Mouse (Mus musculus): ENCODE measurements around the gene Stag2. TPM values are rescaled to one million over a fixed set of nuclear protein-coding genes. Genes with fewer than 3 reads are reported as not detected.

Gene Stag2
- polyA plus RNA-seq, 1 experiment from 2014 or later = 52.3 TPM

GRCm38 (mm10) chrX:42315231-42315630, 166.1 kb downstream of the Stag2 start:
- Histone ChIP-seq H3K4me3 (no peak overlapping the region), H3K27ac (no peak overlapping the region), H3K27me3 (ENCODE audit: poor library complexity, severe bottlenecking) (no peaks in the 10 kb centered on the region), H3K9me3 (no peaks in the 10 kb centered on the region), H3K36me3 (replicated peaks) (no peaks in the 10 kb centered on the region), H3K4me1 (peaks cover 7% of the 10 kb centered on the region)
- DNase-seq (ENCODE audit: extremely low spot score, low spot score) = no peak
- 90% methylated on average over 3 of the region's 3 CpGs for WGBS

DNA sequence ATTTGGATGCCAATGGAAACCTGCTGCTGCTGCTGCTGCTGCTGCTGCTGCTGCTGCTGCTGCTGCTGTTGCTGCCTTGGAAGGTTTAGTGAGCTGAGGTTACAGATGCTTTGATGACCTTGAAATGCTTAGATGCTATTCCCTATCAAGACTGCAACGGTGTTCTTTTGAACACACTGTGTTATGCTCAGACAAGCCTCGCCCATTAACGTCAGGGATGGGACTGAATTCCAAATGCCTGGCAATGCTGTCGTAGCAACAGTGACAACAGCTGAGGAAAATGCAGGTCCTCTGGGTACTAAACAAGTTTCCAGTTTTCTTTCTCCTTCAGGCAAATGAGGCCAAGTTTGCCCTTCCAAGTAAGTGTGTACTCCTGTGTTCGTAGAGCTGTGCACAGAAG, 171.3 kb downstream of the Stag2 start:
- Histone ChIP-seq H3K4me3 (no peak overlapping the region), H3K27me3 (ENCODE audit: poor library complexity, severe bottlenecking) (no peaks in the 10 kb centered on the region), H3K36me3 (replicated peaks) (no peaks in the 10 kb centered on the region), H3K9me3 (no peaks in the 10 kb centered on the region), H3K4me1 (peaks cover 27% of the 10 kb centered on the region), H3K27ac (0 out of 2 replicates have a peak overlapping the region, but pooled peaks have one; percentile 21)
- no peak for DNase-seq (ENCODE audit: extremely low spot score, low spot score)
- 47% methylated on average over 5 of the region's 5 CpGs for WGBS

DNA sequence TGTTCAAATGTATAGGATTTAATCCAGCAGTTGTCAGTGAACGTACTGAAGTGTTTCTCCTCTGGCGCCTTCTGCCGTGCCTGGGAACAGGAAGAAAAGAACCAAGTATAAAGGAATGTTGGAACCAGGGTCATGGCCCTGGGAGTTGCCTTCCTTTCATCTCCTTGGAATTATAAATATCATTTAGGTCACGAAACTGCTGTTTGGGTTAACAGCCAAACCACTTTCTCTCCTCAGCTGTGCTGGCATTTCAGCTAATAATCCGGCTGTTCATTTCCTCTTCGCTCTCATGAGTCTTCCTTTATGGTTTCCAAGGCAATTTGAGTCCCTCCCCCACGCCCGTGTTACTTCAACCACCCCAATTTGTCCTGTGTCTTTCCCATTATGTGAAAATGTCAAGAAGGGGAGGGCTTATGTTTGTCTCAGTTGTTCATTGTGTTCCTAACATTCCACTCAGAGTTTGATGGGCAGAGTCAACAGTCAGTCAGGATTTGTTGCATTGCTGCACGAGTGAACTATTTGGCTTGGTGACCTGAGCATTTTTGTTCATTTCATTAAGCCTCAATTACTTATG, 172.2 kb downstream of the Stag2 start:
- no peaks in the 10 kb centered on the region for H3K36me3 ChIP-seq (replicated peaks)
- H3K4me3 ChIP-seq = no peak overlapping the region
- 0 out of 2 replicates have a peak overlapping the region, but pooled peaks have one; percentile 20 for H3K27ac ChIP-seq
- DNase-seq (ENCODE audit: extremely low spot score, low spot score) = no peak
- no peaks in the 10 kb centered on the region for H3K27me3 ChIP-seq (ENCODE audit: poor library complexity, severe bottlenecking)
- peaks cover 30% of the 10 kb centered on the region for H3K4me1 ChIP-seq
- H3K9me3 ChIP-seq = no peaks in the 10 kb centered on the region
- WGBS = 41% methylated on average over 9 of the region's 9 CpGs

GRCm38 (mm10) chrX:42324848-42325247, 175.7 kb downstream of the Stag2 start:
- peaks cover 27% of the 10 kb centered on the region for H3K4me1 ChIP-seq
- no peak overlapping the region for H3K4me3 ChIP-seq
- H3K27ac ChIP-seq = no peak overlapping the region
- DNase-seq (ENCODE audit: extremely low spot score, low spot score) = no peak
- no peaks in the 10 kb centered on the region for H3K36me3 ChIP-seq (replicated peaks)
- no peaks in the 10 kb centered on the region for H3K27me3 ChIP-seq (ENCODE audit: poor library complexity, severe bottlenecking)
- H3K9me3 ChIP-seq = no peaks in the 10 kb centered on the region
- 68% methylated on average over 3 of the region's 3 CpGs for WGBS

Other genes with a start within 250 kb of the Stag2 start
- gene Thoc2, start 228.6 kb upstream of the Stag2 start, polyA plus RNA-seq (2016; fragmentation: Nextera tagmentation; extraction: Ambion mirVana) = 76.0 and 79.7 TPM in 2 replicates
- gene Xiap, start 89.6 kb upstream of the Stag2 start, polyA plus RNA-seq (2016; fragmentation: Nextera tagmentation; extraction: Ambion mirVana) = 10.6 and 11.6 TPM in 2 replicates

Measured in forebrain, embryonic 10.5 days (tissue).